Mouse (Mus musculus) layer of hippocampus, postnatal 25 days (tissue): ENCODE measurements around the gene Fbxw21. TPM values are rescaled to one million over a fixed set of nuclear protein-coding genes. Genes with fewer than 3 reads are reported as not detected.

Source experiments
- DNase-seq, 2 experiments: peaks; one replicate each; pipeline ENCODE4 v3.0.0; 2022; ENCODE audit warnings: mixed read lengths in 2 of 2, low spot score in 1 of 2; ENCODE audit errors: extremely low spot score in 1 of 2
- total RNA-seq, 2 experiments: library from RNA; stranded (reverse); gene quantifications; 2 replicates each; pipeline ENCODE4 v1.2.3; 2021

The Fbxw21 gene
- total RNA-seq, 2 experiments from 2014 or later, result not detected

DNA sequence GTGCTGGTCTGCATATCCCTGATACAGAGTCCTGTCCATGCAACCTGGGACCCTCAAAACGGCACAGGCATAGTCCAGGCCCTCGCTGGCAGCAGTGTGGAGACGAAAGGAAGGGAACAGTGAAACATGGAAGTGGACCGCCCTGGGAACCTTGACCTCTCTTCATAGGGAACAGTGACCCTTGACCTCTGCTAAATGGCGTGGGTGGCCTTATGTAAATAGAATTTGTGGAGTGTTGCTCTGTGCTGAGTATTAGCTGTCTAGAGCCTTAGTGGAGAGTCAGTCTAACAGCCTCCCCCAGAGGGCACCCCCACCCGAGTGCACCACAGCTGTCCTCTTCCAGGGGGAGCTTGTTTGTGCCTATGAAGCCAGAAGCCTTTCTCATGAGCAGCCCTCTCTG, 69.0 kb downstream of the Fbxw21 start:
- DNase-seq, result no peak

DNA sequence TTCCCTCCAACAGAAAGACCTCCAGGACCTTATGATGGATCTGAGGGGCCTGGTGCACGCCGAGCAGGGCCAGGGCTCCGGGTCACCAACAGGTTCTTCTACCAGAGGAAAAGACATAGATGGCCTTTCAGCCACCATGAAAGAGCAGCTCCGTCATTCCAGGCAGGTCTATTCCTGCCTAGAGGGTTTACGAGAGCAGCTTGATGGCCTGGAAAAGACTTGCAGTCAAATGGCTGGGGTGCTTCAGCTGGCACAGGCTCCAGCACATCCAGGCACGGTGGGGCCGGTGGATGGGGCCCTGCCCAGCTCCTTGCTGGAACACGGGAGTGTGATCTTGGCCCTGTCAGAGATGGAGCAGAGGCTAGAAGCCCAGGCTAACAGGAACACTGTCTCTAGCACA, 70.0 kb downstream of the Fbxw21 start:
- DNase-seq, result no peak

DNA sequence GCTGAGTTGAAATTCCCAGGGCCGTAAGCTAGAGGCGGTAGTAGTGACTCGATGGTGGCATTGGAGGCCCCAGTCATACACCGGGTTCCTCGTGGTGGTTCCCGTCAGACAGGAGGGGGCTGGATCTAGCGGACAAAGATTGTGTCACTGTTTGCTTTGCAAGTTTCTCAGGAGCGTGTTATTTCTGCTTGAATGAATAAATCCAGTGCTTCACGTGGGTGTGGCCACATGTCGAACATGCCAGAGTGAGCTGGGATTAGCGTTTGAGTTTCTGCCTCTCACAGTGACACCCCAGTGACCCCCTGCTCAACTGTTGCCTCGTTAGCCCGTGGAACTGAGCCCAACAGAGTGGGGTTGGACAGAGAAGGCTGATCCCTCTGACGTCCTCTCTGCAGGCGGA, 71.4 kb downstream of the Fbxw21 start:
- DNase-seq, result no peak

Other genes with a start within 250 kb of the Fbxw21 start
- gene Tmem89, start 247.4 kb downstream of the Fbxw21 start, total RNA-seq, result under 1 TPM in 1 of 2 experiments, not detected in 1; 0.85 TPM
- 100 to 1,000 TPM; 353 to 403 TPM for gene Uqcrc1, start 225.4 kb downstream of the Fbxw21 start, total RNA-seq
- gene Col7a1, start 208.5 kb downstream of the Fbxw21 start, total RNA-seq, result 1 to 10 TPM; 2.0 to 3.0 TPM
- gene Ucn2, start 176.0 kb downstream of the Fbxw21 start, total RNA-seq, result not detected
- 10 to 100 TPM in 1 of 2 experiments, 1 to 10 TPM in 1; 10.0 to 10.9 TPM for gene Pfkfb4, start 170.3 kb downstream of the Fbxw21 start, total RNA-seq
- 10 to 100 TPM; 49.3 to 52.1 TPM for gene Shisa5, start 123.5 kb downstream of the Fbxw21 start, total RNA-seq
- 10 to 100 TPM; 13.1 to 14.2 TPM for gene Trex1, start 102.3 kb downstream of the Fbxw21 start, total RNA-seq
- gene Atrip, start 87.9 kb downstream of the Fbxw21 start, total RNA-seq, result 10 to 100 TPM; 21.7 to 25.7 TPM
- 1 to 10 TPM; 8.1 to 8.4 TPM for gene Ccdc51, start 79.5 kb downstream of the Fbxw21 start, total RNA-seq
- 100 to 1,000 TPM; 311 to 321 TPM for gene Tma7, start 79.5 kb downstream of the Fbxw21 start, total RNA-seq
- 10 to 100 TPM; 83.2 to 98.9 TPM for gene Plxnb1, start 66.7 kb downstream of the Fbxw21 start, total RNA-seq
- gene Fbxw13, start 33.9 kb upstream of the Fbxw21 start, total RNA-seq, result not detected
- gene Fbxw20, start 72.7 kb upstream of the Fbxw21 start, total RNA-seq, result not detected
- gene Fbxw14, start 125.6 kb upstream of the Fbxw21 start, total RNA-seq, result not detected
- gene Fbxw28, start 177.6 kb upstream of the Fbxw21 start, total RNA-seq, result not detected
- not detected for gene Fbxw22, start 242.3 kb upstream of the Fbxw21 start, total RNA-seq